In genomic region chr10:79940749-79941148, GRCm38 (mm10) we compare ENCODE assay signal across 12 mouse cellular contexts. TPM values are rescaled to one million over a fixed set of nuclear protein-coding genes. Genes with fewer than 3 reads are reported as not detected.
A peak's percentile ranks its signal among the peaks of the same experiment; 100 is the strongest.
DNase-seq lines count a peak whose midpoint lies in the region; ATAC-seq and TF ChIP-seq lines count a peak whose summit lies in the region.
"Had no signal": no experiment of that assay in that cellular context is flagged by ENCODE, and none has a peak within 500 bp of the region (broad histone marks: within the 10 kb centered on the region; RNA-seq: fewer than 3 reads in every experiment).

No protein-coding gene starts in this region.

- H3K36me3 ChIP-seq in heart, adult 2 months (ENCODE audit: control insufficient read depth, insufficient read depth, low read length) = no peaks in the 10 kb centered on the region
- H3K36me3 ChIP-seq in G1E (replicated peaks) = peaks cover 100% of the 10 kb centered on the region
- H3K36me3 ChIP-seq in forebrain, embryonic 15.5 days = no peaks in the 10 kb centered on the region; the same call in 1 of the 2 replicates
- peaks cover 24% of the 10 kb centered on the region for H3K36me3 ChIP-seq in hindbrain, embryonic 13.5 days

- 36% methylated on average over 7 of the region's 7 CpGs for WGBS in heart, adult 2 months
- WGBS in forebrain, embryonic 15.5 days = 78% methylated on average over 7 of the region's 7 CpGs
- 71% methylated on average over 7 of the region's 7 CpGs for WGBS in hindbrain, embryonic 13.5 days

- intact Hi-C loops in heart, adult 2 months (cut with DNase I) = no loop called here
- intact Hi-C loops in heart, postnatal 10 days (cut with DNase I) = no loop called here

- H3K27me3 ChIP-seq in heart, adult 2 months (ENCODE audit: control insufficient read depth, insufficient read depth, low read length) = no peaks in the 10 kb centered on the region
- no peaks in the 10 kb centered on the region for H3K27me3 ChIP-seq in G1E (ENCODE audit: insufficient read depth, low read length)
- no peaks in the 10 kb centered on the region for H3K27me3 ChIP-seq in forebrain, embryonic 15.5 days
- no peaks in the 10 kb centered on the region for H3K27me3 ChIP-seq in hindbrain, embryonic 13.5 days

- TF ChIP-seq POLR2A in heart, adult 2 months (IDR thresholded peaks at IDR 0.05; ENCODE audit: insufficient read depth, low read depth, low read length) = no peak

- TF ChIP-seq EP300 in heart, adult 2 months (IDR thresholded peaks at IDR 0.05; ENCODE audit: insufficient read depth, low read depth, low read length) = 0 out of 2 replicates have a peak, but pooled peaks have one; percentile 45

- no peak overlapping the region for H3K9ac ChIP-seq in heart, adult 2 months (ENCODE audit: low read depth, low read length)
- H3K9ac ChIP-seq in forebrain, embryonic 15.5 days (replicated peaks) = no peak overlapping the region
- no peak overlapping the region for H3K9ac ChIP-seq in hindbrain, embryonic 13.5 days
- H3K9ac ChIP-seq: liver, embryonic 14.5 days had no signal

- no peak for TF ChIP-seq CTCF in heart, adult 2 months (IDR thresholded peaks at IDR 0.05)
- no peak for TF ChIP-seq CTCF in G1E (IDR thresholded peaks at IDR 0.05; ENCODE audit: low read depth, low read length)

- ATAC-seq in G1E (ENCODE audit: extremely low read depth, insufficient number of reproducible peaks, low FRiP score, poor library complexity, severe bottlenecking) = peak; percentile 48
- peak; percentile 73 for ATAC-seq in monocyte, adult 5-6 weeks (replicated peaks; ENCODE audit: insufficient number of reproducible peaks, low FRiP score, low TSS enrichment, poor library complexity, severe bottlenecking)
- no peak for ATAC-seq in forebrain, embryonic 15.5 days (replicated peaks)
- no peak for ATAC-seq in hindbrain, embryonic 13.5 days (ENCODE audit: low FRiP score)

- DNase-seq in heart, adult 2 months = peak in 1 of 2 experiments; percentile 77
- DNase-seq in heart, postnatal 4 days = no peak
- DNase-seq in G1E (ENCODE audit: low spot score) = peak; percentile 51
- peak; percentile 41 to 47 for DNase-seq in heart, postnatal 10 days
- no peak for DNase-seq in embryo, embryonic 9.5 days (ENCODE audit: extremely low spot score)
- DNase-seq: gastrocnemius, postnatal 14 days; kidney, adult 11 months had no signal

- peaks cover 7% of the 10 kb centered on the region for H3K4me1 ChIP-seq in heart, adult 2 months (ENCODE audit: control insufficient read depth, insufficient read depth, low read length)
- H3K4me1 ChIP-seq in G1E (ENCODE audit: insufficient read depth, low read depth, low read length) = peaks cover 97% of the 10 kb centered on the region
- peaks cover 18% of the 10 kb centered on the region for H3K4me1 ChIP-seq in forebrain, embryonic 15.5 days
- H3K4me1 ChIP-seq in hindbrain, embryonic 13.5 days (replicated peaks) = peaks cover 42% of the 10 kb centered on the region

- no peak overlapping the region for H3K4me2 ChIP-seq in forebrain, embryonic 15.5 days (replicated peaks)
- no peak overlapping the region for H3K4me2 ChIP-seq in hindbrain, embryonic 13.5 days

- H3K79me2 ChIP-seq in heart, adult 2 months (replicated peaks; ENCODE audit: control insufficient read depth, insufficient read depth, low read length) = no peaks in the 10 kb centered on the region

- H3K27ac ChIP-seq in heart, adult 2 months = no peak overlapping the region
- H3K27ac ChIP-seq in forebrain, embryonic 15.5 days (replicated peaks) = no peak overlapping the region
- H3K27ac ChIP-seq in hindbrain, embryonic 13.5 days = no peak overlapping the region
- H3K27ac ChIP-seq: liver, embryonic 14.5 days had no signal

- no peak overlapping the region for H3K4me3 ChIP-seq in heart, adult 2 months
- peak overlapping the region; percentile 23; the same call in 1 of the 2 replicates for H3K4me3 ChIP-seq in G1E (ENCODE audit: low read depth, low read length)
- H3K4me3 ChIP-seq in forebrain, embryonic 15.5 days = no peak overlapping the region
- no peak overlapping the region for H3K4me3 ChIP-seq in hindbrain, embryonic 13.5 days
- H3K4me3 ChIP-seq: myocyte had no signal

- no peaks in the 10 kb centered on the region for H3K9me3 ChIP-seq in G1E (replicated peaks)
- no peaks in the 10 kb centered on the region for H3K9me3 ChIP-seq in forebrain, embryonic 15.5 days
- H3K9me3 ChIP-seq in hindbrain, embryonic 13.5 days = no peaks in the 10 kb centered on the region

RNA-seq across cellular contexts. Expression of gene Arid3a, which starts 13.9 kb away (rescaled TPM):
- 1 to 10 TPM; 1.3 to 1.5 TPM for total RNA-seq in heart, adult 2 months (2021)
- polyA plus RNA-seq in heart, adult 2 months (2012; rRNA removed) = 0.88 and 1.7 TPM in 2 replicates
- total RNA-seq in heart, postnatal 4 days (2021) = 1 to 10 TPM; 4.2 to 4.3 TPM
- total RNA-seq in G1E (2014; fragmentation: Nextera tagmentation) (35.4 and 41.3 TPM in 2 replicates), G1E (2017) (32.8 and 35.1 TPM in 2 replicates)
- 164 and 202 TPM in 2 replicates for polyA plus RNA-seq in G1E (2012)
- total RNA-seq in heart, postnatal 10 days (2021) = 1 to 10 TPM; 3.1 to 3.2 TPM
- total RNA-seq in monocyte, adult 5-6 weeks (2017) = 35.3 to 38.9 TPM (median 36.8 TPM) in 3 replicates
- 2.7 and 3.1 TPM in 2 replicates for polyA plus RNA-seq in forebrain, embryonic 15.5 days (2015; fragmentation: Nextera tagmentation; extraction: Ambion mirVana)
- polyA plus RNA-seq in hindbrain, embryonic 13.5 days (2015; fragmentation: Nextera tagmentation; extraction: Ambion mirVana) = 3.5 and 4.0 TPM in 2 replicates

RNA-seq across cellular contexts. Expression of gene Wdr18, which starts 19.2 kb away (rescaled TPM):
- total RNA-seq in heart, adult 2 months (2021) = 10 to 100 TPM; 27.8 to 29.4 TPM
- polyA plus RNA-seq in heart, adult 2 months (2012; rRNA removed) = 31.7 and 32.2 TPM in 2 replicates
- total RNA-seq in heart, postnatal 4 days (2021) = 10 to 100 TPM; 25.5 to 28.5 TPM
- total RNA-seq in G1E (2014; fragmentation: Nextera tagmentation) = 28.5 and 37.3 TPM in 2 replicates
- 34.4 and 34.6 TPM in 2 replicates for total RNA-seq in G1E (2017)
- polyA plus RNA-seq in G1E (2012) = 69.0 and 69.5 TPM in 2 replicates
- total RNA-seq in heart, postnatal 10 days (2021) = 10 to 100 TPM; 22.7 to 23.4 TPM
- total RNA-seq in monocyte, adult 5-6 weeks (2017) = 7.8 to 14.2 TPM (median 8.8 TPM) in 3 replicates
- polyA plus RNA-seq in forebrain, embryonic 15.5 days (2015; fragmentation: Nextera tagmentation; extraction: Ambion mirVana) = 89.2 and 94.3 TPM in 2 replicates
- polyA plus RNA-seq in hindbrain, embryonic 13.5 days (2015; fragmentation: Nextera tagmentation; extraction: Ambion mirVana) = 77.4 and 77.9 TPM in 2 replicates

RNA-seq across cellular contexts. Expression of gene R3hdm4, which starts 19.7 kb away (rescaled TPM):
- total RNA-seq in heart, adult 2 months (2021) = 10 to 100 TPM; 82.4 to 85.6 TPM
- polyA plus RNA-seq in heart, adult 2 months (2012; rRNA removed) = 119 and 123 TPM in 2 replicates
- total RNA-seq in heart, postnatal 4 days (2021) = 100 to 1,000 TPM in 1 of 2 experiments, 10 to 100 TPM in 1; 91.0 to 100 TPM
- 118 and 134 TPM in 2 replicates for total RNA-seq in G1E (2014; fragmentation: Nextera tagmentation)
- total RNA-seq in G1E (2017) = 35.0 and 35.8 TPM in 2 replicates
- polyA plus RNA-seq in G1E (2012) = 185 and 203 TPM in 2 replicates
- total RNA-seq in heart, postnatal 10 days (2021) = 10 to 100 TPM; 93.4 to 94.9 TPM
- 23.4 to 53.8 TPM (median 35.4 TPM) in 3 replicates for total RNA-seq in monocyte, adult 5-6 weeks (2017)
- polyA plus RNA-seq in forebrain, embryonic 15.5 days (2015; fragmentation: Nextera tagmentation; extraction: Ambion mirVana) = 272 and 277 TPM in 2 replicates
- 243 and 256 TPM in 2 replicates for polyA plus RNA-seq in hindbrain, embryonic 13.5 days (2015; fragmentation: Nextera tagmentation; extraction: Ambion mirVana)

RNA-seq across cellular contexts. Expression of gene Kiss1r, which starts 24.0 kb away (rescaled TPM):
- total RNA-seq in heart, adult 2 months (2021) = under 1 TPM; 0.10 to 0.25 TPM
- polyA plus RNA-seq in heart, adult 2 months (2012; rRNA removed) = 0.79 and 1.5 TPM in 2 replicates
- under 1 TPM; 0.25 to 0.33 TPM for total RNA-seq in heart, postnatal 4 days (2021)
- total RNA-seq in G1E (2014; fragmentation: Nextera tagmentation) (0.30 and 0.39 TPM in 2 replicates), G1E (2017) (0.33 and 0.93 TPM in 2 replicates)
- polyA plus RNA-seq in G1E (2012) = 0.33 and 0.56 TPM in 2 replicates
- under 1 TPM; 0.17 to 0.22 TPM for total RNA-seq in heart, postnatal 10 days (2021)
- 0.39 TPM in 1 of 3 replicates, not detected in the others for total RNA-seq in monocyte, adult 5-6 weeks (2017)
- polyA plus RNA-seq in forebrain, embryonic 15.5 days (2015; fragmentation: Nextera tagmentation; extraction: Ambion mirVana) = 2.2 and 2.7 TPM in 2 replicates
- polyA plus RNA-seq in hindbrain, embryonic 13.5 days (2015; fragmentation: Nextera tagmentation; extraction: Ambion mirVana) = 2.1 and 2.3 TPM in 2 replicates

RNA-seq across cellular contexts. Expression of gene Grin3b, which starts 29.8 kb away (rescaled TPM):
- under 1 TPM; 0.20 to 0.31 TPM for total RNA-seq in heart, adult 2 months (2021)
- 0.20 and 0.29 TPM in 2 replicates for polyA plus RNA-seq in heart, adult 2 months (2012; rRNA removed)
- under 1 TPM in 1 of 2 experiments, not detected in 1; 0.21 TPM for total RNA-seq in heart, postnatal 4 days (2021)
- total RNA-seq in G1E (2014; fragmentation: Nextera tagmentation) = 0.60 TPM in 1 of 2 replicates, not detected in the other
- 0.44 TPM in 1 of 2 replicates, not detected in the other for total RNA-seq in G1E (2017)
- polyA plus RNA-seq in G1E (2012) = 0.07 and 0.10 TPM in 2 replicates
- not detected for total RNA-seq in heart, postnatal 10 days (2021)
- total RNA-seq in monocyte, adult 5-6 weeks (2017) = not detected in 3 replicates
- 0.50 and 0.63 TPM in 2 replicates for polyA plus RNA-seq in forebrain, embryonic 15.5 days (2015; fragmentation: Nextera tagmentation; extraction: Ambion mirVana)
- 0.61 and 0.65 TPM in 2 replicates for polyA plus RNA-seq in hindbrain, embryonic 13.5 days (2015; fragmentation: Nextera tagmentation; extraction: Ambion mirVana)

Comparison
In these comparisons a context has a peak if more than half of its experiments do, and no peak if none do; other contexts are left out.
1. DNase-seq: peak in G1E (single experiment) and heart, postnatal 10 days (2 of 2); none in heart, postnatal 4 days (single experiment) and embryo, embryonic 9.5 days (single experiment).
2. ATAC-seq: peak in G1E (single experiment) and monocyte, adult 5-6 weeks (single experiment); none in forebrain, embryonic 15.5 days (single experiment) and hindbrain, embryonic 13.5 days (single experiment).